ENCODE assay signal across 18 mouse cellular contexts in the genomic region with DNA sequence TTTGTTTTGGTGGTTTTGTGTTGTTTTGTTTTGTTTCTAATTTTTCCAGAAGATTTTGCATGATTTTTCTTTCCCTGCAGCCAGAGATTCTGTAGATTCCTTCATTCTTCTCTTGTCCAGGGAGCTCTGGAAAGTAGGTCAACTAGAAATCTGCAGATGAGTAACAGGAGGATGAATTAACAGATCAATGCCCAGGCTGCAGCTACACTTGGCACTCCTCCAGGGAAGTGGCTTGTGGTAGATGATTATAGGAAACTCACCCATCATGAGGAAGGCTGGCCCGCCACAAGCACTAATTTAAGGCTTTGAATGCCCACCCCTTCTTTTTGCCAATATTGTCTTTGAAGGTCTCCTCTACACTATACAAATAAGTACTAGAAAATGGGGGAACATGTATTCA. TPM values are rescaled to one million over a fixed set of nuclear protein-coding genes. Genes with fewer than 3 reads are reported as not detected.
DNase-seq lines count a peak whose midpoint lies in the region; ATAC-seq and TF ChIP-seq lines count a peak whose summit lies in the region.
"Had no signal": no experiment of that assay in that cellular context is flagged by ENCODE, and none has a peak within 500 bp of the region (broad histone marks: within the 10 kb centered on the region; RNA-seq: fewer than 3 reads in every experiment).

No protein-coding gene starts in this region.

- H3K4me2 ChIP-seq in hindbrain, postnatal 0 days (ENCODE audit: low read depth, low read length), result no peak overlapping the region
- no peak overlapping the region for H3K4me2 ChIP-seq in hindbrain, embryonic 16.5 days (ENCODE audit: low read length)
- H3K4me2 ChIP-seq: heart, embryonic 13.5 days; liver, embryonic 12.5 days; lung, embryonic 15.5 days; midbrain, embryonic 12.5 days had no signal

- no peaks in the 10 kb centered on the region for H3K4me1 ChIP-seq in hindbrain, postnatal 0 days (ENCODE audit: insufficient read depth, low read length)
- H3K4me1 ChIP-seq in hindbrain, embryonic 16.5 days (ENCODE audit: control insufficient read depth, insufficient read depth, low read depth, low read length), result no peaks in the 10 kb centered on the region
- H3K4me1 ChIP-seq: heart, embryonic 13.5 days; liver, embryonic 12.5 days; lung, embryonic 15.5 days had no signal

- H3K36me3 ChIP-seq in hindbrain, postnatal 0 days (ENCODE audit: insufficient read depth, low read length), result no peaks in the 10 kb centered on the region
- H3K36me3 ChIP-seq in hindbrain, embryonic 16.5 days (ENCODE audit: control insufficient read depth, insufficient read depth, low read length), result no peaks in the 10 kb centered on the region
- H3K36me3 ChIP-seq: heart, embryonic 13.5 days; liver, embryonic 12.5 days; lung, embryonic 15.5 days; midbrain, embryonic 12.5 days had no signal

- peak; percentile 10 for DNase-seq in cerebellum, adult 11-12 months
- no peak for DNase-seq in cerebellum, adult 11 months
- DNase-seq in hindbrain, postnatal 0 days (ENCODE audit: low spot score), result peak; percentile 57
- peak; percentile 1 for DNase-seq in 416B (ENCODE audit: low read depth)
- DNase-seq in kidney, postnatal 10 days, result peak; percentile 70
- no peak for DNase-seq in testis, postnatal 10 days (ENCODE audit: low spot score)
- DNase-seq in urinary bladder, postnatal 36 days (ENCODE audit: low spot score in 2 of 2), result no peak
- DNase-seq: forebrain, postnatal 0 days had no signal

- WGBS in hindbrain, postnatal 0 days, result 36% methylated on average over 1 of the region's 1 CpGs
- WGBS in hindbrain, embryonic 16.5 days, result 61% methylated on average over 1 of the region's 1 CpGs

- H3K27ac ChIP-seq in hindbrain, postnatal 0 days, result no peak overlapping the region
- H3K27ac ChIP-seq in hindbrain, embryonic 16.5 days (ENCODE audit: low read depth, low read length), result no peak overlapping the region
- H3K27ac ChIP-seq: heart, embryonic 13.5 days; layer of hippocampus, adult 2 months; liver, embryonic 12.5 days; lung, embryonic 15.5 days; macrophage; midbrain, embryonic 12.5 days had no signal

- H3K4me3 ChIP-seq in hindbrain, postnatal 0 days (ENCODE audit: low read length), result no peak overlapping the region
- H3K4me3 ChIP-seq in hindbrain, embryonic 16.5 days (ENCODE audit: low read length), result no peak overlapping the region
- H3K4me3 ChIP-seq: heart, embryonic 13.5 days; layer of hippocampus, adult 2 months; liver, embryonic 12.5 days; lung, embryonic 15.5 days; midbrain, embryonic 12.5 days had no signal

- no peaks in the 10 kb centered on the region for H3K27me3 ChIP-seq in hindbrain, postnatal 0 days (ENCODE audit: insufficient read depth, low read length)
- no peaks in the 10 kb centered on the region for H3K27me3 ChIP-seq in hindbrain, embryonic 16.5 days (replicated peaks; ENCODE audit: control insufficient read depth, insufficient read depth, low read length)
- H3K27me3 ChIP-seq: heart, embryonic 13.5 days; liver, embryonic 12.5 days; lung, embryonic 15.5 days; midbrain, embryonic 12.5 days had no signal

- no peak for TF ChIP-seq CTCF in hindbrain, postnatal 0 days (IDR thresholded peaks at IDR 0.05; ENCODE audit: low read depth)

- no peaks in the 10 kb centered on the region for H3K9me3 ChIP-seq in hindbrain, postnatal 0 days (ENCODE audit: low read length)
- H3K9me3 ChIP-seq in hindbrain, embryonic 16.5 days (ENCODE audit: control insufficient read depth, low read length), result no peaks in the 10 kb centered on the region
- H3K9me3 ChIP-seq: heart, embryonic 13.5 days; liver, embryonic 12.5 days; lung, embryonic 15.5 days; midbrain, embryonic 12.5 days had no signal

- H3K9ac ChIP-seq in hindbrain, postnatal 0 days (replicated peaks; ENCODE audit: low read length), result no peak overlapping the region
- no peak overlapping the region for H3K9ac ChIP-seq in hindbrain, embryonic 16.5 days (ENCODE audit: low read depth, low read length)
- H3K9ac ChIP-seq: forebrain, postnatal 0 days; heart, embryonic 13.5 days; liver, embryonic 12.5 days; lung, embryonic 15.5 days; midbrain, embryonic 12.5 days had no signal

- ATAC-seq in hindbrain, postnatal 0 days, result no peak
- ATAC-seq in hindbrain, embryonic 16.5 days, result no peak
- ATAC-seq: forebrain, postnatal 0 days; liver, embryonic 12.5 days had no signal

RNA-seq across cellular contexts. Expression of gene B3gat1, which starts 52.0 kb away (rescaled TPM):
- 180 and 203 TPM in 2 replicates for total RNA-seq in hindbrain, postnatal 0 days (2014; rRNA removed)
- 32.8 and 37.6 TPM in 2 replicates for polyA plus RNA-seq in hindbrain, postnatal 0 days (2015; fragmentation: Nextera tagmentation; extraction: Ambion mirVana)
- 32.6 and 45.4 TPM in 2 replicates for polyA plus RNA-seq in hindbrain, embryonic 16.5 days (2015; fragmentation: Nextera tagmentation; extraction: Ambion mirVana)
- total RNA-seq: granulocyte monocyte progenitor cell, adult 5-6 weeks; hematopoietic stem cell, adult 5-6 weeks; MEL had no signal
- polyA plus RNA-seq: liver, embryonic 12.5 days; macrophage had no signal

Comparison
In these comparisons a context has a peak if more than half of its experiments do, and no peak if none do; other contexts are left out.
1. DNase-seq: peak in cerebellum, adult 11-12 months (single experiment), hindbrain, postnatal 0 days (single experiment), 416B (single experiment) and kidney, postnatal 10 days (single experiment); none in cerebellum, adult 11 months (single experiment), testis, postnatal 10 days (single experiment) and urinary bladder, postnatal 36 days (0 of 2).